Mouse (Mus musculus) myocyte (in vitro differentiated cells): ENCODE data around the gene Kif19a. TPM values are rescaled to one million over a fixed set of nuclear protein-coding genes. Genes with fewer than 3 reads are reported as not detected.

Source experiments
- H3K27me3 ChIP-seq: one replicate; pipeline ENCODE4 v1.6.1; 2011; ENCODE audit not compliant: control insufficient read depth, insufficient read depth, insufficient read length
- H3K36me3 ChIP-seq: one replicate; pipeline ENCODE4 v1.6.1; 2011; ENCODE audit not compliant: control insufficient read depth, insufficient read depth
- H3K4me2 ChIP-seq: one replicate; pipeline ENCODE4 v1.6.1; 2011; ENCODE audit warnings: low read depth, control low read depth
- H3K4me3 ChIP-seq: one replicate; pipeline ENCODE4 v1.5.1; 2011; ENCODE audit warnings: mild to moderate bottlenecking, control low read depth, moderate library complexity
- H3K79me2 ChIP-seq: one replicate; pipeline ENCODE4 v1.6.1; 2011; ENCODE audit not compliant: control insufficient read depth, insufficient read depth
- H3ac ChIP-seq: one replicate; pipeline ENCODE4 v1.6.1; 2011; ENCODE audit not compliant: control insufficient read depth, insufficient read length
- CEBPB ChIP-seq: IDR thresholded peaks from 2 replicates; pipeline ENCODE4 v1.6.1; 2011; ENCODE audit warnings: mild to moderate bottlenecking, moderate library complexity; ENCODE audit not compliant: poor library complexity, insufficient read depth, severe bottlenecking
- E2F4 ChIP-seq: IDR thresholded peaks from one replicate; pipeline ENCODE4 v1.6.1; 2011; ENCODE audit warnings: mild to moderate bottlenecking, control low read depth, moderate library complexity; ENCODE audit not compliant: insufficient read depth
- MAX ChIP-seq: IDR thresholded peaks from one replicate; pipeline ENCODE4 v1.6.1; 2011; ENCODE audit warnings: low read depth, mild to moderate bottlenecking, control low read depth
- MYOD1 ChIP-seq, 3 experiments: IDR thresholded peaks; one replicate each; pipeline ENCODE4 v1.6.1; 2011; ENCODE audit warnings: control low read depth in 2 of 3, low read depth in 2 of 3, mild to moderate bottlenecking in 2 of 3, moderate library complexity in 1 of 3; ENCODE audit not compliant: insufficient read length in 2 of 3, control insufficient read depth in 1 of 3
- MYOG ChIP-seq, 3 experiments: IDR thresholded peaks; one replicate each; pipeline ENCODE4 v1.6.1; 2011; ENCODE audit warnings: control low read depth in 2 of 3, low read depth in 2 of 3, mild to moderate bottlenecking in 2 of 3; ENCODE audit not compliant: insufficient read length in 2 of 3, control insufficient read depth in 1 of 3, insufficient read depth in 1 of 3
- POLR2A ChIP-seq: IDR thresholded peaks from one replicate; pipeline ENCODE4 v1.6.1; 2011; ENCODE audit warnings: low read depth, mild to moderate bottlenecking, control low read depth, moderate library complexity; ENCODE audit not compliant: insufficient read length
- POLR2AphosphoS2 ChIP-seq: IDR thresholded peaks from one replicate; pipeline ENCODE4 v1.6.1; 2011; ENCODE audit warnings: low read depth, control low read depth; ENCODE audit not compliant: insufficient read length
- REST ChIP-seq: IDR thresholded peaks from one replicate; pipeline ENCODE4 v1.6.1; 2011; ENCODE audit warnings: mild to moderate bottlenecking, control low read depth, moderate library complexity; ENCODE audit not compliant: insufficient read depth, insufficient read length
- SRF ChIP-seq: IDR thresholded peaks from one replicate; pipeline ENCODE4 v1.6.1; 2011; ENCODE audit warnings: low read depth; ENCODE audit not compliant: control insufficient read depth, insufficient read length
- TCF12 ChIP-seq: IDR thresholded peaks from one replicate; pipeline ENCODE4 v1.6.1; 2011; ENCODE audit warnings: mild to moderate bottlenecking, control low read depth; ENCODE audit not compliant: poor library complexity, insufficient read depth, severe bottlenecking
- TCF3 ChIP-seq: IDR thresholded peaks from one replicate; pipeline ENCODE4 v1.6.1; 2011; ENCODE audit warnings: low read depth, control low read depth; ENCODE audit not compliant: insufficient read length
- USF1 ChIP-seq: IDR thresholded peaks from one replicate; pipeline ENCODE4 v1.6.1; 2011; ENCODE audit warnings: low read depth, mild to moderate bottlenecking, control low read depth, moderate library complexity
- polyA plus RNA-seq: library from polyadenylated mRNA; unstranded; fragments of >200 nt; fragmentation: generic; extraction: Trizol; gene quantifications from one replicate; pipeline ENCODE4 v1.2.1, GENCODE M21; 2012; ENCODE audit warnings: missing spikeins

Gene Kif19a
- 5.4 TPM for polyA plus RNA-seq

DNA sequence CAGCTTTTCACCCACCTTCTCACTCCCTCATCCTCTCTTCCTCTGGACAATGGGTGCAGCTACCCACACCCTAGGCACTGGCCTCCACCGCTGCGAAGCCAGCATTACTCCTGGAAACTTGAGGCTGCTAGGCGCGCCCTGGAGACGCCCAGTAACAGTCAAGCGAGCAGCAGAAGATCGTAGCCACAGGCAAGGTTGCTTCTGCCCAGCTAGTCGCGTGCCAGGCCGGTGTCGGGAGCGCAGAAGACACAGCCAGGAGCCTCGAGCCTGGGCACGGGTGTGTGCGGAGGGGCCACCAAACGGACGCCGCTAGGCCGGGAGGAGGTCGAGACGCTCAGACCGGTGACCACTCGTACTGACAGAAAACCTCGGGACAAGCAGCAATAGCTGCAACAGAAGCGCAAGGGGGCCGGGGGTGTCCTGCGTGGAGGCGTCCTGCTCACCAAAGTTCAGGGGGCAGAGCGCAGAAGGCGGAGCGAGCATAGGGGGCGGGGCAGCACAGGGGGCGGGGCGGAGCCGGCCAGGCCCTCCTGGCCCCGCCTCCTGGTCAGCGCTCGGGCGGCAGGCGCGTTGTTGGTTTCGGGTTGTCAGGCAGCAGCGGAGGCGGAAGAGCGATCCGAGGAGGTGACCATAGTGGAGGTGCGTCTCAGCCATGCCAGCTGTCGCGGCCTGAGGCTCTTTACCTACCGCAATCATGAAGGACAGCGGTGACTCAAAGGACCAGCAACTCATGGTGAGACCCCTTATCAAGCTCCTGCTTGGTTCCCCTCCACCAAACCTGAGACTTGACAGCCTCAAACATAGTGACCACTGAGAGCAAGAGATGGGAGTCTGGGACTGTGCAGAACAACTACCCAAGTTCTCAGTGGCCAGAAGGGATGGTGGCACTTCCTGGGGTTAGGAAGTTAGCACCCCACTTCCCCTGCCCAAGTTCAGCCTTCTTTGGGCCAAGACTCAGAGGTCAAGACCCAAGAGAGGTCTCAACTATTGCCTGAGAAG is at the start of gene Kif19a:
Gene Kif19a (plus strand): TSS at position 569 of the 999 bp plus-strand sequence.
- peak within 1 kb of the TSS; percentile 89 for H3K4me2 ChIP-seq
- TF ChIP-seq CEBPB, result no peak
- no peak for TF ChIP-seq SRF
- TF ChIP-seq USF1, result no peak
- TF ChIP-seq MYOD1 (IDR thresholded peaks at IDR 0.05; ENCODE audit: control insufficient read depth in 1 of 3, insufficient read length in 2 of 3, low read depth in 2 of 3), result peak in 1 of 3 experiments; percentile 86
- no peak for TF ChIP-seq POLR2A
- peak in 2 of 3 experiments; percentile 39 to 79 for TF ChIP-seq MYOG (IDR thresholded peaks at IDR 0.05; ENCODE audit: control insufficient read depth in 1 of 3, insufficient read depth in 1 of 3, insufficient read length in 2 of 3, low read depth in 2 of 3)
- no peak for TF ChIP-seq MAX
- TF ChIP-seq POLR2AphosphoS2, result peak; percentile 46
- no peak for TF ChIP-seq E2F4
- no peak for TF ChIP-seq REST
- H3K27me3 ChIP-seq, result no peaks in the 10 kb centered on the region
- H3K79me2 ChIP-seq, result no peaks in the 10 kb centered on the region
- no peaks in the 10 kb centered on the region for H3K36me3 ChIP-seq
- peak within 1 kb of the TSS; percentile 10 for H3K4me3 ChIP-seq
- H3ac ChIP-seq, result no peak within 1 kb of the TSS

DNA sequence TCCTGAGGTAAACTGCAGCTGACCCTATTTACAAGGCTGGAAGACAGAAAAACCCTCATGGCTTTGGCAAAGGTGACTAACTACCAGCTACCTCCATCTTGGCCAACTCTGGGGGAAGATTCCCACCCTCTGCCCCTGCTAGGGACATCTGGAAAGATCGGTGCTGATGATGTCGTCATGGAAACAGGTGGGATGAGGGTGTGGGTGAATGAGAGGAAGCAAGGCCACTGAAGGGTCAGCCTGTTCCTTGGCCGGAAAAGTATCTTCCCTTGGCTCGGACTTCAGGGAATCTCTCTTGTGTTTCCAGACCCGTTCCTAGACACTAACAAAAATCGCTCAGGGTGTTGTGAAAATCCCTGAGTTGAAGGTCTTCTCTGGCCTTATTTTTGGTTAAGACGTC is 49.7 kb upstream of the Kif19a start:
- H3ac ChIP-seq, result no peak overlapping the region
- H3K4me3 ChIP-seq, result no peak overlapping the region
- H3K4me2 ChIP-seq, result no peak overlapping the region
- H3K79me2 ChIP-seq, result no peaks in the 10 kb centered on the region
- H3K27me3 ChIP-seq, result no peaks in the 10 kb centered on the region
- H3K36me3 ChIP-seq, result peaks cover 22% of the 10 kb centered on the region
- TF ChIP-seq E2F4 (no peak), MAX (no peak), POLR2AphosphoS2 (peak; percentile 66)

DNA sequence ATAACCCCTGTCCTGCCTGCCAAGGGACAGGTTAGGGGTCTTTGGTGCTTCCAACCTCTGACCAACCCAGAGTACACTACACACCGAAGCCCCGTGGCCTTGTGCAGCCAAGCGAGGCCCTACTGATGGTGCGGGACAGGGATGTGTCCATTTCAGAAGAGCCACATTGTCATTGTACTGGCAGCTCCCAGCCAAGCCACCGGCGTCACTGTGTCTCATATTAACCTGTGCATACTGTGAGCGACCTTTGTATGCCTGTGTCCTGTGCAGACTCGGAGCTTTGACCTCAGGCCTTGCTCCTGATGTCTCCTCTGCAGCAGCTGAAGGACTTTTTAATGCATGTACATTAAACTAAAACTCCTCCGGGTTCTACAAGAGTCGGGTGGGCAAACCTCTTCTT is 44.7 kb upstream of the Kif19a start:
- Histone ChIP-seq H3K36me3 (peaks cover 12% of the 10 kb centered on the region), H3K27me3 (no peaks in the 10 kb centered on the region), H3K4me3 (no peak overlapping the region), H3K79me2 (no peaks in the 10 kb centered on the region), H3ac (no peak overlapping the region), H3K4me2 (no peak overlapping the region)
- TF ChIP-seq POLR2A (no peak), POLR2AphosphoS2 (peak; percentile 96), SRF (no peak)

DNA sequence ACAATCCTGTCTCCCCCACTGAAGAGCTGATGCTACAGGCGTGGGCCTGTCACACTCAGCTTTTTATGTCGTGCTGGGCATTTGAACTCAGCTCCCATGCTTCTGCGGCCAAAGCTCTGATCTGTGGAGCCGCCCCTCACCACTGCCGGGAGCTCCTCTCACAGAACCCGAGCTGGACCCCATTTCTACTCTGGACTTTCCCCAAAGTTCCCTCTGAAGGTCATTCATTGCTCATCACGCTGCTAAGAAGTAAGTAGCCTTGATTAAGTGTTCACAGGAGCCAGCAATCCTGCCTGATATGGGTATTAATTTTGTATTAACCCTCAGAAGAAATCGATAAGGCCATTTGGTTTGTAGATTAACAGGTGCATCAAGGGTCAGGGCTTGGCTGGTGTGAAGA is 42.8 kb upstream of the Kif19a start:
- no peak overlapping the region for H3ac ChIP-seq
- no peak for TF ChIP-seq E2F4
- TF ChIP-seq REST, result no peak
- TF ChIP-seq POLR2AphosphoS2, result peak; percentile 17
- no peak for TF ChIP-seq TCF12
- TF ChIP-seq USF1, result no peak
- TF ChIP-seq SRF, result no peak
- no peak for TF ChIP-seq MAX
- TF ChIP-seq CEBPB, result no peak
- no peak overlapping the region for H3K4me3 ChIP-seq
- H3K4me2 ChIP-seq, result peak overlapping the region; percentile 49
- H3K36me3 ChIP-seq, result no peaks in the 10 kb centered on the region
- H3K79me2 ChIP-seq, result no peaks in the 10 kb centered on the region
- no peaks in the 10 kb centered on the region for H3K27me3 ChIP-seq

DNA sequence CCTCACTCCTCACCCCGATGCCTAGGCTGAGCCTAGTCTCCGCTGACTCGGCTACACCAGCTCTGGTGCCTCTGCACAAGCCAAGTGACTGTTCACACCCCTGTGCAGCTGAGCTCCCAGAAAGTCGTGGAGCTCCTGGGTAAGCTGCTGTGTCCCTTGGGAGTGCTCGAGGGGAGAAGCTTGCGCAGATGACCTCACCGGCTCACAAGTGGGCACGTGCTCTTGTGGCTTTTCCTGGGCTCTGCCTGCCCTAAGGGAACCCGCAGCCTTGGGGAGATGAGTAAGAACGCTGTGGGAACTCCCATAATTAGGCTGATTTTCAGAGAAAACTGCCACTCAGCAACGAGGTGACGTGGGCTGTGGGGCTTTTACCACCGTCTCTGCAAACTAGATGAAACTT is 42.2 kb upstream of the Kif19a start:
- H3ac ChIP-seq, result no peak overlapping the region
- H3K4me3 ChIP-seq, result no peak overlapping the region

More for the DNA sequence above, 42.2 kb upstream of the Kif19a start:
- Histone ChIP-seq H3K79me2 (no peaks in the 10 kb centered on the region), H3K27me3 (no peaks in the 10 kb centered on the region), H3K4me2 (peak overlapping the region; percentile 49), H3K36me3 (no peaks in the 10 kb centered on the region)
- TF ChIP-seq E2F4 (no peak), CEBPB (peak; percentile 50), MYOG (IDR thresholded peaks at IDR 0.05; ENCODE audit: control insufficient read depth in 1 of 3, insufficient read depth in 1 of 3, insufficient read length in 2 of 3, low read depth in 2 of 3) (peak in 2 of 3 experiments; percentile 14 to 70), MAX (no peak), USF1 (peak; percentile 93), TCF12 (no peak), TCF3 (no peak), SRF (no peak), POLR2AphosphoS2 (peak; percentile 49), MYOD1 (IDR thresholded peaks at IDR 0.05; ENCODE audit: control insufficient read depth in 1 of 3, insufficient read length in 2 of 3, low read depth in 2 of 3) (peak in 2 of 3 experiments; percentile 26 to 45)
